Mouse (Mus musculus): ENCODE results near the gene Tvp23b.

GRCm38 (mm10) chr11:62847655-62848191, 31.5 kb upstream of the Tvp23b start:
- TF ChIP-seq ZNF384 (IDR thresholded peaks at IDR 0.05; ENCODE audit: low read depth, low read length) (no peak), HCFC1 (IDR thresholded peaks at IDR 0.05; ENCODE audit: borderline replicate concordance, insufficient read depth, low read length) (no peak)

Data from ES-E14 (cell line).